Mouse (Mus musculus): Measurements from ENCODE around the gene Samd1.

Samd1 gene

GRCm38 (mm10) chr8:84011705-84012498 is 14.4 kb downstream of the Samd1 start, which contains the start of gene 2210011C24Rik:
Gene 2210011C24Rik, minus strand, starts transcription at chr8:84012171.
- DNase-seq (ENCODE audit: low spot score in 2 of 2) = peak; percentile 45 to 46

DNA sequence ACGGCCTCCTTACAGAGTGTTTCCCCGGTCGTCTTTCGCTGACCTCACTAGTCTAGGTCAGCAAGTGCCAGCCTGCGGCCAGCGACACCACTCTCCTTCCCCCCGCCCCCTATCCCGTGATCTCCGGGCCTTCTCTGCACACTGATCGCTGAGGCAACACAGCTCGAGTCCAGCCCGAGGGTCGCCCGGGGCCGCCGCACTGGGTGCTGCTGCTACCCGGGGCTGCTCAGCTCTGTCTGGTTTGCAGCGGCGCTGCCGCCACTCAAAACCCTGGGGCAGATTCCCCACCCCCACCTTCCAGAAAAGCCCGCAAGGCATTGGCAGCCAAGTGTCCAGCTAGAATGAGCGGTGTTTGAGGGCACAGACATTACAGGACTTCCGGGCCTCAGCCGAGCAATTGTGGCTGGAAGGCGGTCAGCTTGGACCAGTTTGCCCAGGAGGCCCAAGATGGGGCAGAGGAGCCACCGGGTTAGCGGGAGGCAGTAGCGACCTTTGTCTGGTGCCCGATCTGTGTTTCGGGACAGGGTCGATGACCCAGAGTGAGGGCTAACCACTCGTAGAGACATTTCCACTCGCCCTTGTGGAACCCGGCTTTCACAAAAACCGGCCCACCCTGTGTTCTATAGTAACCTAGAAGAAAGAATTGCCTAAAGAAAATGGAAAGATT is 15.2 kb downstream of the Samd1 start:
- peak; percentile 56 to 74 for DNase-seq (ENCODE audit: low spot score in 2 of 2)

GRCm38 (mm10) chr8:84015833-84016232 is 18.4 kb downstream of the Samd1 start:
- no peak for DNase-seq (ENCODE audit: low spot score in 2 of 2)

DNA sequence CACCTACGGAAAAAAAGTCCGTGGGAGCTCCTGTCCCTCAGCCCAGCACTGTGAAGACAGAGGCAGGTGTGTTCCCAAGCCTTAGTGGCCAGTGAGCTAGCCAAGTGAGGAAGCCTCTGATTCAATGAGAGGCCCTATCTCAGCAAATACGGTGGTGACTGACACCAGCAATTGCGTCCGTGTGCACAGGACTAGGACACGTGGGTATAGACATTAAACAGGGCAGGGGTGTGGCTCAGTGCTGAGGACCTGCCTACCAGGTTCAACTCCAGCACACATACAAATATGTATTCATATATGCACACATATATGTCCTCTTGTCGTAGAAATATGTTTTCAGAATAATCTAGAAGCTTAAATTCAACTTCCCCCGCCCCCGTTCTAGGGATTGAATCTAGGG is 22.3 kb downstream of the Samd1 start:
- no peak for DNase-seq (ENCODE audit: low spot score in 2 of 2)

GRCm38 (mm10) chr8:84021096-84021495 is 23.6 kb downstream of the Samd1 start, which contains the start of gene Palm3:
Gene Palm3, plus strand, starts transcription at chr8:84021471.
- DNase-seq (ENCODE audit: low spot score in 2 of 2) = no peak

GRCm38 (mm10) chr8:84021569-84021968 is 24.1 kb downstream of the Samd1 start:
- DNase-seq (ENCODE audit: low spot score in 2 of 2) = no peak

DNA sequence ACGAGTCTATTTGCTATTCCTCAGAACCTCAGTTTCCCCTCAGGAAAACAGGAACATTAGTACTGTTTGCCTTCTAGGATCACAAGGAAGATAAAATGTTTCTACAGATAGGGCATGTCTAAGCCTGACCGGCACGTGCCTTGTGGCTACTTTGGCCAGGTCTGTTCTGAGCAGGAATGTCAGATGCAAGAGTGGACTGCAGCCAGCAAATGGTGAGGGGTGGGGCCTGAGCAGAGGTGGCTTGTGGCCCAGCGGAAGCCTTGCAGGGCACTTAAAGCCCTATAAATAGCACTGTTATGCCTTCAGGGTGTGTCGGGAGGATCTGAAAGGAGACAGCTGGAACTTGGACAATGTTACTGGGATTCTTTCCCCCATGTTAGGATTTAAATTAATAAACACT is 25.6 kb downstream of the Samd1 start:
- no peak for DNase-seq (ENCODE audit: low spot score in 2 of 2)

- DNase-seq (ENCODE audit: low spot score in 2 of 2) = no peak
Measured at GRCm38 (mm10) chr8:84023631-84024030, 26.2 kb downstream of the Samd1 start.

DNA sequence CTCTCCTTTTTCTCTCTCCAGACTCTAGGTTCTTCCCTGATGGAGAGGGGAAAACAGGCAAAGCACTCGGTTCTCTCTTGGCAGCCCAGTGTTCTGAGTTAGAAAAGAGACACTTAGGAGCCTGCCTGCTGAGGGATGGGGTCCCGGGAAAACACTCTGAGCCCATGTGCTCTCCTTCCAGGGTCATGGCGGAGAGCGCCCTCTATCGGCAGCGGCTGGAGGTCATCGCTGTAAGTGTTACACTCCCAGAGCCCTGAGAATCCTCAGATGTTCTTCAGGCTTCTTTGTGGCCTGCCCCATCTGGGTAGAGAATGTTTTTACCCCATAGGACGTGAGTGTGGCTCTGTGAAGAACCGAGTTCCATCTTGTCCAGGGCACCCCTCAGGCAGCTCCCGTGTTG is 26.7 kb downstream of the Samd1 start:
- DNase-seq (ENCODE audit: low spot score in 2 of 2) = peak; percentile 43 to 56

GRCm38 (mm10) chr8:84025863-84026262 is 28.4 kb downstream of the Samd1 start:
- no peak for DNase-seq (ENCODE audit: low spot score in 2 of 2)

GRCm38 (mm10) chr8:84027449-84027848 is 30.0 kb downstream of the Samd1 start:
- peak in 1 of 2 experiments; percentile 34 for DNase-seq (ENCODE audit: low spot score in 2 of 2)

GRCm38 (mm10) chr8:84029272-84029671 is 31.8 kb downstream of the Samd1 start:
- DNase-seq (ENCODE audit: low spot score in 2 of 2) = no peak

DNA sequence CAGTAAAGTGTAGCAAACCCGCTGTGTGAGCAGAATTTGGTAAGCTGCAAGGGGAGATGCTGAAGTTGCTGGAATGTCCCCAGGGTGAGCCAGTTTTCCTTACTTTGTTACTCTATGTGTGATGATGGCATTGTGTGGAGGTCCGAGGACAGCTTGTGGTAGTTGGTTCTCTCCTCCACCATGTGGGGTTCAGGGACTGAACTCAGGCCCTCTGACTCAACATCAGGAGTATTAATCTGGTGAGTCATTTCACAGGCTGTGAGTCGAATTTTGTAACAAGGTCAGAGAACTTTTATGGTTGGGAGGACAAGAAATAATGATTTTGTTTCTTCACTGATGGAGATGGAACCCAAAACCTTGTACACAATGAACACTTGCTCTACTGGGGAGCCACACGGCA is 35.3 kb downstream of the Samd1 start:
- no peak for DNase-seq (ENCODE audit: low spot score in 2 of 2)

GRCm38 (mm10) chr8:84038015-84038414 is 40.5 kb downstream of the Samd1 start:
- no peak for DNase-seq (ENCODE audit: low spot score in 2 of 2)

DNA sequence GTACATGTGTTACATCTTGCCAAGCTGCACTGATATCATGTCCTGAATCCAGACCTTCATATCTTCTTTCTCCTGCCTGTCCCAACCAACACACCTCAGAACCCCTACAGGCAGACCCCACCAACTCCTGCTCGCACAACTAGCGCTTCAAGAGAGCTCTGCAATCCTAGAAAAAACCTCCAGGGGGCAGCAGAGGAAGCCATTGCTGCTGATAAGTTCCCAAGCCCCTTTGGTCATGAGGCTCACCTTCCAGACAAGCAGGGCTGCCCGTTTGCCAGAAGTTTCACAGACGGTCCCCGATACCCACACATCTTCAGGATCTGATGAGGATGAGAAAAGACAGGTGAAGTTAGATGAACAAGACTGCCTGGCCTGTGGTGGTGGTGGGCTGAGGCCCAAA is 41.6 kb downstream of the Samd1 start:
- peak; percentile 64 to 80 for DNase-seq (ENCODE audit: low spot score in 2 of 2)

GRCm38 (mm10) chr8:84042066-84042947 is 44.8 kb downstream of the Samd1 start, which contains the start of gene Il27ra:
Gene Il27ra, minus strand, starts transcription at chr8:84042589.
- peak; percentile 65 to 70 for DNase-seq (ENCODE audit: low spot score in 2 of 2)

GRCm38 (mm10) chr8:84042948-84043342 is 45.5 kb downstream of the Samd1 start:
- DNase-seq (ENCODE audit: low spot score in 2 of 2) = no peak

GRCm38 (mm10) chr8:84044103-84044502 is 46.6 kb downstream of the Samd1 start:
- no peak for DNase-seq (ENCODE audit: low spot score in 2 of 2)

- DNase-seq (ENCODE audit: low spot score in 2 of 2) = no peak
Measured at GRCm38 (mm10) chr8:84044900-84045299, 47.4 kb downstream of the Samd1 start, which contains the start of gene Rln3. Gene Rln3, minus strand, starts transcription at chr8:84045000.

DNA sequence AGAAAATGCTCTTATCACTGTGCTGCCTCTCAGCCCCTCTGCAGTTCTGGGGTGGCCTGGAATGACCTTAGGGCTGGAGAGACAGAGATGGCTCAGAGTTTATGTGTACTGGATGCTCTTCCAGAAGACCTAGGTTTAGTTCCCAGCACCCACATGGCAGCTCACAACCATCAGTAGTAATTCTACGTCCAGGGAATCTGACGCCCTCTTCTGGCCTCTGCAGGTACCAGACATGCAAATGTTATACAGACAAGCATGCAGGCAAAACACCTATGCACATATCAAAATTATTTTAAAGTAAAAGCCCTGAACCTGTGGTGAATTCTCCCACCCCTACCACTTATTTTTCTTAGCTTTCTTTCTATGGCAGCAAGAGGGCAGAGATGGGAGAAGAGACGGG is 49.0 kb downstream of the Samd1 start:
- no peak for DNase-seq (ENCODE audit: low spot score in 2 of 2)

DNA sequence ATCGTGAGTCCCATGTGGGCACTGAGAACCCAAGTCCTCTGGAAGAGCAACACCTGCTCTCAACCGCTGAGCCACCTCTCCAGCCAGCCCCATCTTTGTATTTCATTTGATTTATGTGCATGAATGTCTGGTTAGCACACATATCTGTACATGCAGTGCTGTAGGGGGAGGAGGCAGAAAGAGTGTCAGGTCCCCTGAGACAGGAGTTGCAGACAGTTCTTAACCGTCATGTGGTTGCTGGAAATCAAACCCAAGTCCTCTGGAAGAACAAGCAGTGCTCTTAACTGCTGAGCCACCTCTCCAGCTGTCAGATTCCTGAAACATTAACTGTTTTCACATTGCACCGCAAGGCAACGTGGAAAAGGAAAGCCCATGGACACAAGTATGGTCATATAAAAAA is 50.7 kb downstream of the Samd1 start:
- DNase-seq (ENCODE audit: low spot score in 2 of 2) = no peak

All from natural killer cell, adult 2 months (primary cell).